Mouse (Mus musculus) heart, adult 8-10 months (tissue): ENCODE measurements around the gene Hoxa9. TPM values are rescaled to one million over a fixed set of nuclear protein-coding genes. Genes with fewer than 3 reads are reported as not detected.

ENCODE experiments used
- DNase-seq: peaks from one replicate; pipeline ENCODE4 v3.0.0; 2022; ENCODE audit warnings: low spot score
- total RNA-seq, 4 experiments: library from RNA; stranded (reverse); gene quantifications; 2 replicates each; pipeline ENCODE4 v1.2.4; 2022

The Hoxa9 gene
- total RNA-seq, 4 experiments from 2014 or later, result not detected

GRCm38 (mm10) chr6:52261751-52262462 is 31.0 kb upstream of the Hoxa9 start:
- DNase-seq, result no peak

DNA sequence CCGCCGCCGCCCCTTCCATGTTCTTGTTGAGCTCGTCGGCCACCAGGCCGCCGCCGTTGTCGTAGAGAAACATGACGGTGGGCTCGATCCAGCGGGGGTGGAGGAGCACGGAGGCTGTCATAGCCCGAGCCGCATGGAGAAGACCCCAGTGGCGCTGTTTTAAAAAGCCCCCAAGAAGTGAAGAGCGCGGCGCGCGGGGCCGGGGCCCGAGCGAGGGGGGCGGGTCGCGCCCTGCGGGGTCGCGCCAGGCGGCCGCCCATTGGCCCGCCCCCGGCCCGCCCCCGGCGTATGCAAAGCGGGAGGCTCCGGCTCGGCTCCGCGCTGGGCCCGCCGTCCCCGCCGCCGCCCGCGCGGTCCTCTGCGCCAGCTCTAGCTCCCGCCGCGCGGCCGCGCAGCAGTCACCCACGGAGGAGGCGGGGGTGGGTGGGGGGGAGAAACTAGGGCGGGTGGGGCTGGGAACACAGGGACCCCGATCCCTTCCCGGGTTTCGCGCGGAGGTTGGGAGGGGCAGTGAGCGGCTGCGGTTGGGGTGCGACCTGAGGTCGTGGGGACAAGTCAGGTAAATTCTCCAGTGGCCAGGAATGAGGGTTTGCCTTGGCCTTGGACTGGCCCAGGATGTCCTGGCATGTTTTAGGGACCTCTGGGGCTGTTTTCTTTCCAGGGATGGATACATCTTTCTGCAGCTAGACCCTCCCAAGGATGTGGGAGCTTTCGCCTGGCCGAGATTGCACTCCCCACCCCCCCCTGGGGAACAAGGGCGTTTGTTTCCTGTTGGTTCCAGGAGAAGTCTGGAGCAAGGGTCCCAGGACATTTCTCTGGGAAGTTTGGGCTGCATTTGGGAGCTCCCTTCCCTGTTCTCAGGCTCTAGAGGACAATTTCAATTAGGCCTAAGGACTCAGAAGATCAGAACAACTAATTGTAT is 30.0 kb upstream of the Hoxa9 start, which contains the start of gene Hoxa13:
Gene Hoxa13 (minus strand): TSS at position 227 of the 922 bp plus-strand sequence.
- no peak for DNase-seq

DNA sequence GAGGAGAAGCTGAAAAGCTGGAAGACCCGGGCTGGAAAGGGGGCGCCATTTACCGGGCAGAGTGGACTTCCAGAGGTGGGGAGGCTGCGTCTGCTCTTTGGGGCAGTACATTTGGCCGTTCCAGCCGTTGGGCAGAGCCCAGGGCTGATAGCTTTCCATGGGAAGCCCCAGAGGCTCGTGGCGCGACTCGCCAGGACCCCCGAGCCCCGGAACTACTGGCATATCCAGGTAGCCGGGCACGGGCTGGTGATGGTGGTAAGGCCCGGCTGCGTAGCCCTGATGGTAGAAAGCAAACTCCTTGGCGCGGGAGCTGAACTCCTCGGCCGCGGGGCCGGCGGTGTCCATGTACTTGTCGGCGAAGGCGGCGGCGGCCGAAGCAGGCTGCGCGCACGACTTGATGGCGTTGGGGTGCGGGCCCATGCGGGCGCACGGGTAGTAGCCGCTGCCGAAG is 28.9 kb upstream of the Hoxa9 start:
- no peak for DNase-seq

DNA sequence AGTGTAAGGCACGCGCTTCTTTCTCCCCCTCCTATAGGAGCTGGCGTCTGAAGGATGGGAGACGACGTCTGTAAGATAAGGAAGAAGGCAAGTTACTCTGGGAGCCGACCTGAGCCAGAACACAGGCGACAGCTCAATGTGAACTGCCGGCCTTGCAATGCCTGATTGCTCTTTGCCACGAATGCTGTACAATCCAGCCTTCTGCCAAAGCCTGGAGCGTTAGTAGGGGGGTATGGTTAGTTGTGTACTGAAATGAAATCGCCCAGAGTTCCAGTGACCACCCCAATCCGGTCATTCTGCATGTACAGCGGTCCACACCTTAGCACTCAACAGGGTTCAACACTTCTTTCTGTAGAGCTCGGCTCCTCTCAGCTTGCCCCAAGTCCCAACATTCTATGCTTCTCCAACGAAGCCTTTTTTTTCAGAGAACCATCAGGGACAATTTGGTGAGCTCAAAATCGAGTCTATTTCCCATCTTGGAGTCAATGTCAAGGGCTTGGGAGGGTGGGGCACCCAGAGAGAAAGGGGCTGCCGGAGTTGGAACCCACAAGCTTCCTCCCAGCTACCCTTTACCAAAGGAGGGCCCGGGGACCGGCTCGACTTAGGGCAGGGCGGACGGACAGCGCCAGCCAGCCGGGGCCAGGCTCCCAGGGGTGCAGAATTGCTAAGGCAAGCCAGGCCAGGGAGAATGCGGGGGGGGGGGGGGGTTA is 28.3 kb upstream of the Hoxa9 start:
- no peak for DNase-seq

DNA sequence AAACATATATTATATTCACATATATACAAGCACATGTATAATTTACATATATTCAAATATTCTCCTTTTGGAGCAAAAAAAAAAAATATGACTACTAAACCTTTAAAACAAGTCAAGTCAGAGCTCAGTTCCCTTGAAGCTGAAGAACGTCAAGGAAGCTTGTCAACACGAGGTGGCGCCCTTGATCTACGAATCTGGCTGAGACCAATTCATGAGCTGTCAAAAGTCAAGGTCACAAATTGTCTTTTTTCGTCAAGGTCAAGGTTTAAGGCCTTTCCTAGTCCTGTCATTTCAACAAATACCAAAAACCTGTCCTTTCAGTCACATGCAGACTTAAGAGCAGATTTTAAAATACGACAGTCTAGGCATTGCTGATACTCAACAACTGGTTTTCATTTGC is 26.1 kb upstream of the Hoxa9 start:
- DNase-seq, result peak; percentile 85

GRCm38 (mm10) chr6:52253511-52254500 is 22.9 kb upstream of the Hoxa9 start:
- DNase-seq, result no peak

DNA sequence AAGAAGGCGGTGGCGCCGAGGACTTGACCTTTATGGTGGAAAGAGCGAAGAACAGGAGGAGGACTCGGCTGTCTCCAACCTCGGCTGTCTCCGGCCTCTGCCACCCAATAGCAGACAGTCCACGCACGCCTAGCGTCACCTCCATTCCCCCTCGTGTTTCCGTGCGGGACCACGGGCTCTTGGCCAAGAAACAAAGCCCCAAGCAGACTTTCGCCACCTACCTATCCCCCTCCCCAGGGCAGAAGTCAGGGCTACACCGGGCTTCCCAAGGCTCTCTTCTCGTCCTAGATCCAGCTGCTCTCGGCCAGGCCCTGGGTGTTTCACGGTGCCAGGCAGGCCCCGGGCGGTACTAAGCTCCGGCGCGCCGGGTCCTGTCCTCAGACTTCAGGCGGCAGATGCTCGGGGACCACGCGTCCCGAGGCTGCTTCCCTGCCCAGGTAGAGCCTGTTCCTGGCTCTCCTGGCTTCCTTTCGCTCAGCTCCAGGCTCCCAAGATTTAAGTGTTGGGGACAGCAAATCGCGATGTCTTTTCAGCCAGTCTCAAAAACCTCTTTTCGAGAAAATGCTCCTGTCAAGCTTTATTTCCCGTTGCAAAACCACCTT is 22.0 kb upstream of the Hoxa9 start:
- no peak for DNase-seq

- DNase-seq, result no peak
These were observed 21.3 kb upstream of the Hoxa9 start for GRCm38 (mm10) chr6:52252016-52252774.

DNA sequence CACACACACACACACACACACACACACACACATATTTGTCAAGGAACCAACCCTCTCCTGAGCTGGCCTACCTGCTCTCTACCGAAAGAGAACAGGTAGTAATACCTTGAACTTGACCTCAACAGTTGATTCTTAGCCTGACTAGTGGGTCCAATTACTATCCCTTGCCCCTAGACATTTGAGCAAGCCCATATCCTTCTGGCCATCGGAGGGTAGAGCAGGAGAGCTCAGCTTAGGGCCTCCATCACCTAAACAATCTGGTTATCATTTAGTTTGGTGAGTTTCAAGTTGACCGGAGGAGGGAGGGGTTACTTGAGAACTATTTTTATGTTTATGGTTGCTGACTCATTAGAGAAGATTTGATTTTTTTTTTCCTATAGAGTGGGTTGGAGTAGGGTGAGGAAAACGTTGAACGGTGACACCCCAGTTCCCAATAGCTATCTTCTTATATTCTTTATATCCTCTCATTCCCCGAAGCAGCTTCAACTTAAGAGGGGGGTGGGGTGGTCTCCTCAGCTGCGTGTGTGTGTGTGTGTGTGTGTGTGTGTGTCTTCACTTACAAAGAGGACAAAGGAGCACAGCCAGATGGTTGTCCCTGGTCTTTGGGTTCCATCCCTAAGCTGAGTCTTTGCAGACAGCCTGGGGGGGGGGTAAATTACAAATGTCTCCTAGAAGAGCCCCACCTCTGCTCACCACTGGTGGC is 20.4 kb upstream of the Hoxa9 start:
- DNase-seq, result no peak

- no peak for DNase-seq
These were observed 18.9 kb upstream of the Hoxa9 start for GRCm38 (mm10) chr6:52249826-52250225.

DNA sequence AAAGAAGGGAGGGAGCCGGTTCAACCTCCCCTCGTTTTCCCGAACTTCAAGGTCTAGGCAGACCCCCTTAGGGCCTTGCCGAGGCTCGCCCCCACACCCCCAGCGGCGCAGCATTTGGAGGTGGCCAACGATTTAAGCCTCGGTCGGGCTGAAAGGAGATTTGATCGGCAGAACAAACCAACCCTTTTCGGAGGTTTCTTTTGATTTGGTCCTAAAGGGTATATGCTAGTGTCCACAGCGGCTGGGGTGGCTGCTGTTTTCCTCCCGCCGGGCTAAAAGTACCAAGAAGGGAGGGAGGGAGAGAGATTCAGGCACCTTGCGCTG is 18.5 kb upstream of the Hoxa9 start:
- DNase-seq, result no peak

DNA sequence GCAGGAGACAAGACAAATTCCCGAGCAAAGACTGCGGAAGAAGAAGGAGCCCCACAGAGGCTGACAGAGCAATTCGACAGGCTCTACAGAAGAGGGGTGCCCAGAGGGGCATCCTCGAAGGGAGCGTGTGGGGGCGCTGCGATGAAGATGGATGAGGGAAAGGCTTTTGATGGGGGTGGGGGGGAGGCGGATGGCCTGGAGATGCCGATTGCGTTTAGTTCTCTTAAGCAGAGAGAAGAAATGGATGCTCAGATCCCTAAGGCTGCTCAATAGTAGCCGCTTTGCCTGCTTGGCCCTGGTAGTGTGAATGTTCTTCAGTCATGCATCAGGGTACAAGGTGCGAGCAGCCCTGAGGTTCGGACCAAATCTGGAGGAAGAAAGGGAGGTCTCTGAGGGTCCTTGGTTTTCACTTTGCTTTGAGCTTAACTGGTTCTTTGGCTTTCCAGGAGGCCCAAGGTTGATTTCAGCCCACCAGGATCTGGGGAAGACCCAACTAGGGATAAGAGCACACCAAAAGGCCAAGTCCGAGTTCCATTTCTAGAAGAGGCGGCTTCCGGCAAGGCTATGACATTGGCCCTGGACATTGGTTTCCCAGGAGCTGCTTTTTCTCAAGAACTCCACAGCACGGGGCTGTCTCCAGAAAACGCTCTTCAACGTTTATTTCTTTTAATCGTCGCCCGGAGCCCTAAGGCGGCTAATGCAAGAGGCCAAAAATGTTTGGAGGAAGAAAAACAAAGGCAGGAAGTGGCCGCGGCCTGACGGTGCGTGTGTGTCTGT is 17.9 kb upstream of the Hoxa9 start:
- no peak for DNase-seq

GRCm38 (mm10) chr6:52247766-52248637 is 17.1 kb upstream of the Hoxa9 start:
- no peak for DNase-seq

- no peak for DNase-seq
These were observed 16.0 kb upstream of the Hoxa9 start for GRCm38 (mm10) chr6:52246916-52247315.

GRCm38 (mm10) chr6:52246403-52246803 is 15.5 kb upstream of the Hoxa9 start:
- DNase-seq, result no peak

DNA sequence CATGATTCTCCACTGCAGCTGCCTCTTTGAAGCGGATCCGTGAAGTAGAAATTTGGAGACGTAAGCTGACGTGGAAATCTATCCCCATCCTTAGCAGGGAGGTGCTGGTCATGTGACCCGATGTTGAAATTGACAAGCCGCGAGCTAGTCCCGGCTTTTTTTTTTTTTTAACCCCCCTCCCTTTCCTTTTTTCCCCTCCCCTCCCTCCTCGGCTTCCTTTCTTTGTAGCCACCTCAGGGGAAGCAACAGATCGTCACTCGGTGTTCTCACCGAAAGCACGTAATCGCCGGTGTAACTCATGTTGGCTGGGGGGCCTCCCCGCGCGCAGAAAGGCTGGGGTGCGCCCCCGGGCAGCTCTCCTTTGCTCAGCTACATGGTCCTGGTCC is 14.9 kb upstream of the Hoxa9 start, which contains the start of gene Hoxa11:
Gene Hoxa11 (minus strand): TSS at position 54 of the 386 bp plus-strand sequence.
- DNase-seq, result no peak

DNA sequence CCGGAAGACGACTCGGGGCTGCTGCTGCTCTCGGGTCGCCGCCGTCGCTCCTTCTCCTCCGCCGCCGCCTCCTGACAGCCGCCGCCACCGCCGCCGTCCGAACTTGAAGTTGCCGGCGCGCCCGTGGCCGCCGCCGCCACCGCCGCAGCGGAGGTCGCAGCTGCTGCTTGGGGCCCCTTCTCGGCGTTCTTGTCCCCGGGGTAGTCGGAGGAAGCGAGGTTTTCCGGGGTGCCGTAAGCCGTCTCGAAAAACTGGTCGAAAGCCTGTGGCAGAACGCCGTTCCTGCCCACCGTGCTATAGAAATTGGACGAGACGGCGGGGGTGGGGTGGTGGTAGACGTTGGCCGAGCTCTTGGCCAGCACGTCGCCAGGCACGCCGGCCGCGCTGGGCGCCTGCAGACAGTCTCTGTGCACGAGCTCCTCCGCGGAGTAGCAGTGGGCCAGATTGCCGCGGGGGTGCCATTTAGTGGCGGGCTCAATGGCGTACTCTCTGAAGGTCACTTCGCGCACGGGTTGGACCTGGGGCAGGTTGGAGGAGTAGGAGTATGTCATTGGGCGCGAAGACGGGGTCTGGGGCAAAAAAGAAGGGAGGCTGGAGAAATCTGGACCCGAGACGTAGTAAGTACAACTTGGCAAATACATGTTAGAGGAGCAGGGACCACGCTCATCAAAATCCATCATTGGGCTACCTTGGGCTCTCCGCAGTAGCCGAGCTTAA is 14.3 kb upstream of the Hoxa9 start:
- no peak for DNase-seq
